20 mouse cellular contexts compared by ENCODE assay signal in genomic region chr10:85473871-85474270, GRCm38 (mm10).
DNase-seq lines count a peak whose midpoint lies in the region; ATAC-seq and TF ChIP-seq lines count a peak whose summit lies in the region.
"Had no signal": no experiment of that assay in that cellular context is flagged by ENCODE, and none has a peak within 500 bp of the region (broad histone marks: within the 10 kb centered on the region; RNA-seq: fewer than 3 reads in every experiment).

No protein-coding gene starts in this region.

- no peak overlapping the region for H3K4me2 ChIP-seq in forebrain, embryonic 15.5 days (replicated peaks)
- no peak overlapping the region for H3K4me2 ChIP-seq in forebrain, embryonic 11.5 days (ENCODE audit: low read depth, low read length, severe bottlenecking)
- H3K4me2 ChIP-seq in forebrain, embryonic 16.5 days (ENCODE audit: low read length), result no peak overlapping the region
- H3K4me2 ChIP-seq: heart, embryonic 13.5 days; limb, embryonic 12.5 days; stomach, embryonic 15.5 days had no signal

- no peak for DNase-seq in forebrain, embryonic 11.5 days (ENCODE audit: low spot score)
- DNase-seq in left cerebral cortex, postnatal 4 days, result peak; percentile 38
- DNase-seq in left cerebral cortex, adult 8-10 months (ENCODE audit: low spot score in 2 of 2), result no peak
- no peak for DNase-seq in Patski (ENCODE audit: low read depth, low spot score)
- DNase-seq in urinary bladder, postnatal 36 days (ENCODE audit: low spot score in 2 of 2), result no peak
- no peak for DNase-seq in ovary, postnatal 36 days (ENCODE audit: low spot score)
- DNase-seq: adrenal gland, postnatal 36 days; cerebellum, adult 11-12 months; gastrocnemius, postnatal 25 days; kidney, postnatal 14 days; layer of hippocampus, adult 9-11 months; lung, adult 18-20 months; thymus, postnatal 14 days had no signal

- intact Hi-C loops in left cerebral cortex, postnatal 4 days (cut with DNase I), result no loop called here

- no peaks in the 10 kb centered on the region for H3K9me3 ChIP-seq in forebrain, embryonic 15.5 days
- no peaks in the 10 kb centered on the region for H3K9me3 ChIP-seq in forebrain, embryonic 11.5 days (ENCODE audit: control insufficient read depth, low read length)
- no peaks in the 10 kb centered on the region for H3K9me3 ChIP-seq in forebrain, embryonic 16.5 days (ENCODE audit: control insufficient read depth, low read length)
- H3K9me3 ChIP-seq: limb, embryonic 12.5 days; stomach, embryonic 15.5 days had no signal

- no peak overlapping the region for H3K9ac ChIP-seq in forebrain, embryonic 15.5 days (replicated peaks)
- no peak overlapping the region for H3K9ac ChIP-seq in forebrain, embryonic 11.5 days (ENCODE audit: low read length)
- no peak overlapping the region for H3K9ac ChIP-seq in forebrain, embryonic 16.5 days (replicated peaks; ENCODE audit: low read depth, low read length)
- H3K9ac ChIP-seq: heart, embryonic 13.5 days; limb, embryonic 12.5 days; stomach, embryonic 15.5 days had no signal

- 30% methylated on average over 3 of the region's 3 CpGs for WGBS in forebrain, embryonic 15.5 days
- 80% methylated on average over 3 of the region's 3 CpGs for WGBS in forebrain, embryonic 11.5 days
- whole genome bisulfite sequencing in forebrain, embryonic 16.5 days, result 34% methylated on average over 3 of the region's 3 CpGs

- in situ Hi-C loops in Patski (cut with MboI; ENCODE audit: low pct_unique_long_range_greater_than_20kb), result no loop called here

- H3K4me3 ChIP-seq in forebrain, embryonic 15.5 days, result no peak overlapping the region
- no peak overlapping the region for H3K4me3 ChIP-seq in forebrain, embryonic 11.5 days (ENCODE audit: low read depth, low read length)
- no peak overlapping the region for H3K4me3 ChIP-seq in forebrain, embryonic 16.5 days (replicated peaks; ENCODE audit: low read length)
- H3K4me3 ChIP-seq: heart, embryonic 13.5 days; limb, embryonic 12.5 days; stomach, embryonic 15.5 days had no signal

- no peaks in the 10 kb centered on the region for H3K27me3 ChIP-seq in forebrain, embryonic 15.5 days
- H3K27me3 ChIP-seq in forebrain, embryonic 11.5 days (ENCODE audit: control insufficient read depth, insufficient read depth, low read length), result no peaks in the 10 kb centered on the region
- H3K27me3 ChIP-seq in Patski, result no peaks in the 10 kb centered on the region
- no peaks in the 10 kb centered on the region for H3K27me3 ChIP-seq in forebrain, embryonic 16.5 days (replicated peaks; ENCODE audit: control insufficient read depth, insufficient read depth, low read length)
- H3K27me3 ChIP-seq: heart, embryonic 13.5 days; limb, embryonic 12.5 days; stomach, embryonic 15.5 days had no signal

- CTCF ChIA-PET in Patski (lab: Charles Lee), result no interaction called here

- POLR2A ChIA-PET in Patski (lab: Charles Lee), result no interaction called here

- no peak for TF ChIP-seq CTCF in Patski (IDR thresholded peaks at IDR 0.05)

- ATAC-seq in forebrain, embryonic 15.5 days (replicated peaks), result peak; percentile 66
- no peak for ATAC-seq in forebrain, embryonic 11.5 days (replicated peaks; ENCODE audit: low FRiP score)
- peak; percentile 18 for ATAC-seq in Patski
- peak; percentile 80 for ATAC-seq in forebrain, embryonic 16.5 days
- ATAC-seq: activated CD4-positive, CD25-positive, alpha-beta regulatory T cell, adult 4 months had no signal

- H3K27ac ChIP-seq in forebrain, embryonic 15.5 days (replicated peaks), result peak overlapping the region; percentile 51
- no peak overlapping the region for H3K27ac ChIP-seq in forebrain, embryonic 11.5 days (ENCODE audit: low read depth, low read length)
- H3K27ac ChIP-seq in forebrain, embryonic 16.5 days (ENCODE audit: low read length), result peak overlapping the region; percentile 55
- H3K27ac ChIP-seq: heart, embryonic 13.5 days; limb, embryonic 12.5 days; macrophage; stomach, embryonic 15.5 days had no signal

- peaks cover 39% of the 10 kb centered on the region for H3K4me1 ChIP-seq in forebrain, embryonic 15.5 days
- no peaks in the 10 kb centered on the region for H3K4me1 ChIP-seq in forebrain, embryonic 11.5 days (replicated peaks; ENCODE audit: control insufficient read depth, insufficient read depth, low read length)
- peaks cover 35% of the 10 kb centered on the region for H3K4me1 ChIP-seq in forebrain, embryonic 16.5 days (replicated peaks; ENCODE audit: control insufficient read depth, insufficient read depth, low read length)
- H3K4me1 ChIP-seq: limb, embryonic 12.5 days; stomach, embryonic 15.5 days had no signal

- no peaks in the 10 kb centered on the region for H3K36me3 ChIP-seq in forebrain, embryonic 15.5 days
- H3K36me3 ChIP-seq in forebrain, embryonic 11.5 days (ENCODE audit: control insufficient read depth, insufficient read depth, low read length), result no peaks in the 10 kb centered on the region
- no peaks in the 10 kb centered on the region for H3K36me3 ChIP-seq in forebrain, embryonic 16.5 days (ENCODE audit: control insufficient read depth, insufficient read depth)
- H3K36me3 ChIP-seq: heart, embryonic 13.5 days; limb, embryonic 12.5 days; stomach, embryonic 15.5 days had no signal
